Mouse (Mus musculus): Measurements from ENCODE around the gene Syk. TPM values are rescaled to one million over a fixed set of nuclear protein-coding genes. Genes with fewer than 3 reads are reported as not detected.

Syk gene
- polyA plus RNA-seq, 1 experiment from 2014 or later: 1.8 TPM

GRCm38 (mm10) chr13:52646566-52646965 lies 63.6 kb downstream of the Syk start:
- 95% methylated on average over 3 of the region's 3 CpGs for WGBS
- no peaks in the 10 kb centered on the region for H3K4me1 ChIP-seq
- H3K9me3 ChIP-seq: no peaks in the 10 kb centered on the region
- no peaks in the 10 kb centered on the region for H3K27me3 ChIP-seq (replicated peaks)
- no peak overlapping the region for H3K9ac ChIP-seq
- H3K27ac ChIP-seq: no peak overlapping the region
- no peak overlapping the region for H3K4me3 ChIP-seq
- no peak overlapping the region for H3K4me2 ChIP-seq
- no peak for ATAC-seq (replicated peaks)
- H3K36me3 ChIP-seq (replicated peaks): no peaks in the 10 kb centered on the region

GRCm38 (mm10) chr13:52647996-52648712 lies 65.2 kb downstream of the Syk start:
- Histone ChIP-seq H3K27ac (no peak overlapping the region), H3K36me3 (replicated peaks) (no peaks in the 10 kb centered on the region), H3K4me2 (no peak overlapping the region), H3K9ac (no peak overlapping the region), H3K4me3 (no peak overlapping the region), H3K9me3 (no peaks in the 10 kb centered on the region), H3K27me3 (replicated peaks) (no peaks in the 10 kb centered on the region), H3K4me1 (no peaks in the 10 kb centered on the region)
- WGBS: 48% methylated on average over 11 of the region's 11 CpGs
- no peak for ATAC-seq (replicated peaks)

GRCm38 (mm10) chr13:52649791-52650418 lies 66.9 kb downstream of the Syk start:
- 94% methylated on average over 6 of the region's 6 CpGs for WGBS
- H3K4me1 ChIP-seq: no peaks in the 10 kb centered on the region
- no peaks in the 10 kb centered on the region for H3K36me3 ChIP-seq (replicated peaks)
- H3K27me3 ChIP-seq (replicated peaks): no peaks in the 10 kb centered on the region
- no peak overlapping the region for H3K9ac ChIP-seq
- no peak for ATAC-seq (replicated peaks)
- H3K9me3 ChIP-seq: no peaks in the 10 kb centered on the region
- no peak overlapping the region for H3K4me3 ChIP-seq
- no peak overlapping the region for H3K4me2 ChIP-seq
- H3K27ac ChIP-seq: no peak overlapping the region

- 0 out of 2 replicates have a peak, but pooled peaks have one; percentile 17 for ATAC-seq (replicated peaks)
- Histone ChIP-seq H3K4me1 (no peaks in the 10 kb centered on the region), H3K27me3 (replicated peaks) (no peaks in the 10 kb centered on the region), H3K9ac (no peak overlapping the region), H3K4me2 (no peak overlapping the region), H3K36me3 (replicated peaks) (no peaks in the 10 kb centered on the region), H3K27ac (no peak overlapping the region), H3K4me3 (no peak overlapping the region), H3K9me3 (no peaks in the 10 kb centered on the region)
- 60% methylated on average over 11 of the region's 12 CpGs for WGBS
These were observed 68.6 kb downstream of the Syk start for GRCm38 (mm10) chr13:52651383-52652252.

GRCm38 (mm10) chr13:52652253-52652628 lies 69.3 kb downstream of the Syk start:
- no peak; the same call in 1 of the 2 replicates for ATAC-seq (replicated peaks)
- Histone ChIP-seq H3K27me3 (replicated peaks) (no peaks in the 10 kb centered on the region), H3K4me3 (no peak overlapping the region), H3K4me2 (no peak overlapping the region), H3K9me3 (no peaks in the 10 kb centered on the region), H3K27ac (no peak overlapping the region), H3K4me1 (no peaks in the 10 kb centered on the region), H3K9ac (no peak overlapping the region), H3K36me3 (replicated peaks) (no peaks in the 10 kb centered on the region)
- WGBS: 86% methylated on average over 8 of the region's 8 CpGs

- no peak overlapping the region for H3K4me3 ChIP-seq
- 73% methylated on average over 12 of the region's 12 CpGs for WGBS
- 0 out of 2 replicates have a peak, but pooled peaks cover 3% of the 10 kb centered on the region for H3K27me3 ChIP-seq (replicated peaks)
- no peaks in the 10 kb centered on the region for H3K9me3 ChIP-seq
- no peak overlapping the region for H3K4me2 ChIP-seq
- no peak overlapping the region for H3K27ac ChIP-seq
- ATAC-seq (replicated peaks): no peak
- H3K9ac ChIP-seq: no peak overlapping the region
- no peaks in the 10 kb centered on the region for H3K36me3 ChIP-seq (replicated peaks)
- no peaks in the 10 kb centered on the region for H3K4me1 ChIP-seq
These were observed 71.3 kb downstream of the Syk start for GRCm38 (mm10) chr13:52654081-52654829.

- Histone ChIP-seq H3K9ac (no peak overlapping the region), H3K4me3 (no peak overlapping the region), H3K27ac (no peak overlapping the region), H3K4me1 (no peaks in the 10 kb centered on the region), H3K4me2 (no peak overlapping the region), H3K27me3 (replicated peaks) (0 out of 2 replicates have a peak, but pooled peaks cover 3% of the 10 kb centered on the region), H3K36me3 (replicated peaks) (no peaks in the 10 kb centered on the region), H3K9me3 (no peaks in the 10 kb centered on the region)
- ATAC-seq (replicated peaks): no peak
- WGBS: 32% methylated on average over 9 of the region's 9 CpGs
These were observed 71.9 kb downstream of the Syk start for GRCm38 (mm10) chr13:52654830-52655308.

GRCm38 (mm10) chr13:52657966-52658365 lies 75.0 kb downstream of the Syk start:
- Histone ChIP-seq H3K4me2 (no peak overlapping the region), H3K27ac (no peak overlapping the region), H3K27me3 (replicated peaks) (0 out of 2 replicates have a peak, but pooled peaks cover 3% of the 10 kb centered on the region), H3K4me1 (no peaks in the 10 kb centered on the region), H3K9me3 (no peaks in the 10 kb centered on the region), H3K36me3 (replicated peaks) (no peaks in the 10 kb centered on the region), H3K4me3 (no peak overlapping the region), H3K9ac (no peak overlapping the region)
- no peak for ATAC-seq (replicated peaks)
- WGBS: 94% methylated on average over 7 of the region's 7 CpGs

GRCm38 (mm10) chr13:52658477-52658876 lies 75.5 kb downstream of the Syk start:
- no peaks in the 10 kb centered on the region for H3K36me3 ChIP-seq (replicated peaks)
- no peak overlapping the region for H3K9ac ChIP-seq
- 0 out of 2 replicates have a peak, but pooled peaks cover 3% of the 10 kb centered on the region for H3K27me3 ChIP-seq (replicated peaks)
- no peaks in the 10 kb centered on the region for H3K4me1 ChIP-seq
- 9% methylated on average over 8 of the region's 8 CpGs for WGBS
- no peaks in the 10 kb centered on the region for H3K9me3 ChIP-seq
- ATAC-seq (replicated peaks): 0 out of 2 replicates have a peak, but pooled peaks have one; percentile 30
- no peak overlapping the region for H3K4me2 ChIP-seq
- no peak overlapping the region for H3K27ac ChIP-seq
- no peak overlapping the region for H3K4me3 ChIP-seq

GRCm38 (mm10) chr13:52659171-52659665 lies 76.2 kb downstream of the Syk start:
- H3K36me3 ChIP-seq (replicated peaks): no peaks in the 10 kb centered on the region
- no peak for ATAC-seq (replicated peaks)
- H3K4me1 ChIP-seq: no peaks in the 10 kb centered on the region
- no peak overlapping the region for H3K4me2 ChIP-seq
- WGBS: 90% methylated on average over 11 of the region's 11 CpGs
- 0 out of 2 replicates have a peak, but pooled peaks cover 3% of the 10 kb centered on the region for H3K27me3 ChIP-seq (replicated peaks)
- H3K4me3 ChIP-seq: no peak overlapping the region
- H3K9me3 ChIP-seq: no peaks in the 10 kb centered on the region
- no peak overlapping the region for H3K9ac ChIP-seq
- H3K27ac ChIP-seq: no peak overlapping the region

GRCm38 (mm10) chr13:52669889-52670288 lies 86.9 kb downstream of the Syk start:
- Histone ChIP-seq H3K9ac (no peak overlapping the region), H3K9me3 (no peaks in the 10 kb centered on the region), H3K4me3 (no peak overlapping the region), H3K36me3 (replicated peaks) (no peaks in the 10 kb centered on the region), H3K27me3 (replicated peaks) (no peaks in the 10 kb centered on the region), H3K4me1 (no peaks in the 10 kb centered on the region), H3K4me2 (no peak overlapping the region), H3K27ac (no peak overlapping the region)
- 70% methylated on average over 3 of the region's 3 CpGs for WGBS
- no peak for ATAC-seq (replicated peaks)
